Mouse (Mus musculus) activated CD4-positive, CD25-positive, alpha-beta regulatory T cell, adult 4 months (primary cell): ENCODE results near the gene Lrpprc. TPM values are rescaled to one million over a fixed set of nuclear protein-coding genes. Genes with fewer than 3 reads are reported as not detected.
"Not testable (repeated sequence)": the region's sequence is repeated elsewhere in the genome, so short reads cannot be mapped to it uniquely, and the experiment has no call there.

Experiments used
- ATAC-seq: one replicate; pipeline ENCODE4 v1.8.0; 2017
- polyA plus RNA-seq, 2 experiments: library from polyadenylated mRNA; unstranded; fragments of 100-300 nt; shearing (Covaris generic); gene quantifications; one replicate each; pipeline ENCODE4 v1.2.1; 2017

Lrpprc gene
- polyA plus RNA-seq = 10 to 100 TPM in 1 of 2 experiments, 1 to 10 TPM in 1; 7.6 to 10.5 TPM

GRCm38 (mm10) chr17:84790447-84791098 lies at the start of gene Lrpprc:
Gene Lrpprc, minus strand, starts transcription at chr17:84790789.
- peak; percentile 94 for ATAC-seq

- ATAC-seq = peak; percentile 52
These were observed 47.2 kb upstream of the Lrpprc start for GRCm38 (mm10) chr17:84837780-84838179.

GRCm38 (mm10) chr17:84835249-84835648 lies 44.7 kb upstream of the Lrpprc start:
- ATAC-seq = no peak

- no peak for ATAC-seq
These were observed 41.8 kb upstream of the Lrpprc start for GRCm38 (mm10) chr17:84832346-84832745.

DNA sequence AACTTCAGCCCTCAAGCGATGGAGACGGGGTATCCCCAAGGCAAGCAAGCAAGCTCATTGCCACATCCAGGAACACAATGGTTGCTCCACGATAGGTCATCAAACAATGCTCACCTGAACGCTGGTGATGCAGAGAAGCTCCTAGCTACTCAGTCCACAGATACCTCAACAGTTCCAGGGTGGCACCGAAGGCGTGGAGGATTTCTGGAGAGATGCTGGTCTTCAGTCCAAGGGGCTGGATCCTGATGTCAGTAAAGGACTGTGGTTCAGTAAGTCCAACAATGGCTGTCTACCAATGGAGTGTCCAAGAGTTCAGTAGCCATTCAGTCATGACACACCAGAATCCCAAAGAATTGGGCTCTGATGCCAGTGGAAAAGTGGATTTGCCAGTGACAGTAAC lies 37.7 kb upstream of the Lrpprc start:
- ATAC-seq = no peak

DNA sequence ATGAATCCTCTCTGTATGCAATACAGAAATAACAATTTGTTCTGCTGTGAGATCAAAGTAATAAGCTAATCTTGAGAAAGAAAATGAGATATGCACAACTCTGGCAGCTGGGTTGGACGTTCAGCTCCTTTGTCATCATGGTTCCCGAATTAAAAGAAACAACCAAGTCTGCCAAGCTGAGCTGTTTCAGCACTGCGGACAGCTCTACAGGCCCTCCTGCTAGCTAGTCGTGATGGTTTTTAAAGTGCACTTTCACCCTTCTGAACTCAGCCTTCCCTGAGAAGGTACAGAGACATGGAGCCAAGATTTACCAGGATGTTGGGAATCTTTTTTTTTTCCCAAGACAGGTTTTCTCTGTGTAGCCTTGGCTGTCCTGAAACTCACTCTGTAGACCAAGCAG lies 30.0 kb upstream of the Lrpprc start:
- no peak for ATAC-seq

DNA sequence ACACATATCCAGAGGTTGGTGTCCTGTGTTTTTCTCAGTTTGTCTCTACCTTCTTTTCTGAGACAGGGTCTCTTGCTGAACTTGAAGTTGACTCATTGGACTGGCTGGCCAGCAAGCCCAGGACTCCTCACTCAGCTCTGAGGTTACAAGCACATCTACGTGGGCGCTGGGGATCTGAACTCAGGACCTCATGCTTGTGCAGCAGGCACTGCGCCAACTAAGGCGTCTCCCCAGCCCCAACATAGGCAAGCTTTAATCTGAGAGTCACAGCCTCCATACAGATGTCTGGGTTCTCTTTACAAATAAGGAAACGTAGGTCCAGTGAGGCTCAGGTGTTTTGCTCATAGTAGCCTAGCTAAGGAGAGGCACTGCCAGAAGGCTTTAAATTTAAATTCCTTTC lies 27.8 kb upstream of the Lrpprc start:
- ATAC-seq = no peak

GRCm38 (mm10) chr17:84816014-84816461 lies 25.4 kb upstream of the Lrpprc start:
- ATAC-seq = no peak

- no peak for ATAC-seq
These were observed 24.3 kb upstream of the Lrpprc start for GRCm38 (mm10) chr17:84814905-84815304.

DNA sequence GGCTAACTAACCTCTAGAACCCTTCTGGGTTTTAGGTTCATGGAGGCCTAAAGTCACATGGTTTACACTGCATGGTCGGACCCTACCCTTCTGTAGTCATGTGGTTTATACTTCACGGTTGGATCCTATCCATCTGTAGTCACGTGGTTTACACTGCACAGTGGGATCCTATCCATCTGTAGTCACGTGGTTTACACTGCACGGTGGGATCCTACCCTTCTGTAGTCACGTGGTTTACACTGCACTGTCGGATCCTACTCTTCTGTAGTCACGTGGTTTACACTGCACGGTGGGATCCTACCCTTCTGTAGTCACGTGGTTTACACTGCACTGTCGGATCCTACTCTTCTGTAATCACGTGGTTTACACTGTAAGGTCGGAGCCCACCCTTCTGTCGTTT lies 23.6 kb upstream of the Lrpprc start:
- not testable (repeated sequence) for ATAC-seq

- no peak for ATAC-seq
These were observed 1.4 kb upstream of the Lrpprc start for GRCm38 (mm10) chr17:84792006-84792405.

- ATAC-seq = peak; percentile 1
These were observed 567 bp upstream of the Lrpprc start for GRCm38 (mm10) chr17:84791156-84791555.

GRCm38 (mm10) chr17:84790043-84790442 lies 546 bp downstream of the Lrpprc start:
- ATAC-seq = peak; percentile 30

DNA sequence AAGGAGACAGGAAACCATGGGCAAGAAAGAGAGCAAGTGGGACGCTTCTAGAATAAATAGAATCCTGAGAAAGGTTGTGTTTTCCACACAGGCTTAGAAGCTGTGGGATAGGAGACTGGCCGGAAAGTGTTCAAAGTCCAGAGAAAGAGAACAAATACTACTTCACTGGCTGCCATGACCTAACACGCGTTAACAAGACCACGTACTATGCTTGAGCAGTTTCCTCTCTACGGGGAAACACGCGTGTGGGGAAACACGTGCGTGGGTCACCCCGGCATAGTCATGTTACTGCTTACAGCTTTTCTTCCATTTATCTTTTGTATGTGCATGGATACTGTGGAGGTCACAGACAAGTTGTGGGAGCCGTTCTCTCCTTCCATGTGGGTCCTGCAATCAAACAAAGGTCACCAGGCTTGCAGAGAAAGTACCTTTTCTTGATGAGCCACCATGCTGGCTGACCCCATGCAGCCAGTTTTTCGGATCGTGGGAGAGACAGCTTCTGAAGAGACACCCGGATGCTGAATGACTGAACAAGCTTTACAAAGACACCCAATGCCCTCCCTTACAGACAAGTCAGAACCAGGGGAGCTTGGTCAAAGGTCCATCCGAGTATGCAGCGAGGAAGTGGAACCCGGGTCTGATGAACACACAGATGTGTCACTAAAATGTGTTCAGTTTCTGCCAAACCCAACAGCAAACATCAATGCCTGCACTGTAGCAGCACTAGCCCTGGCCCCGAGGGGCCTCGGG lies 2.0 kb downstream of the Lrpprc start:
- no peak for ATAC-seq

GRCm38 (mm10) chr17:84787477-84787876 lies 3.1 kb downstream of the Lrpprc start:
- ATAC-seq = no peak

GRCm38 (mm10) chr17:84786911-84787310 lies 3.7 kb downstream of the Lrpprc start:
- ATAC-seq = no peak

- no peak for ATAC-seq
These were observed 5.4 kb downstream of the Lrpprc start for GRCm38 (mm10) chr17:84785176-84785575.

DNA sequence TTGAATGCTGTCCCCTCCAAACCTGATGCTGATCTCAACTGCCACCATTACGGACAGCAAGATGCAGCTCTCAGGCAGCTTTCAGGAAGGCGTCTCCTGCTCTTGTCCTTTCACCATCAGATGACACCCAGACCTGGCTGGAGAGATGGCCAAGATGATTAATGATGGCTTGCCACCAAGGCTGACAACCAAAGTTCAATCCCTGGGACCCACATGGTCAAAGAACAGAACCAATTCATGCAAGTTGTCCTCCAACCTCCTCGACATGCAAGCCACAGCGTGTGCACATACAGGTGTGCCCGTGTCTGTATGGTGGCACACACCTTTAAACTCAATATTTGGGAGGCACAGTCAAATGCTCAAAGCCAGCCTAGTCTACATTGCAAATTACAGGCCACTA lies 7.1 kb downstream of the Lrpprc start:
- ATAC-seq = no peak

DNA sequence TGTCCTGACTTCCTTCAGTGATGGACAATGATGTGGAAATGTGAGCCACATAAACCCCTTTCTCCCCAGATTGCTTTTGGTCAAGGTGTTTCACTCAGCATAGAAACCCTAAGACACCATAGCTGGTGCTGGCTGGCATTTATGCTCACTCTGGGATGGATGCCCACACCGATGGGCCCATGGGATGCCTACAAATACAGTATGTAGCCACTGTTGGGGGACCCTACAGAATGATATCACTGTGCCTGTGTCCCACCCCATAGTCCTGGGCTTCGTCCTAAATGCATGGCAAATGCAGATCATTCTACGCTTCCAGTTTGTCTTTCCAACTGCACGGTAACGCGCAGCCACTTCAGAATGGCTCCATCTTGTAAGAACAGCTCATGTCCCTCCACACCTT lies 10.3 kb downstream of the Lrpprc start:
- ATAC-seq = no peak

DNA sequence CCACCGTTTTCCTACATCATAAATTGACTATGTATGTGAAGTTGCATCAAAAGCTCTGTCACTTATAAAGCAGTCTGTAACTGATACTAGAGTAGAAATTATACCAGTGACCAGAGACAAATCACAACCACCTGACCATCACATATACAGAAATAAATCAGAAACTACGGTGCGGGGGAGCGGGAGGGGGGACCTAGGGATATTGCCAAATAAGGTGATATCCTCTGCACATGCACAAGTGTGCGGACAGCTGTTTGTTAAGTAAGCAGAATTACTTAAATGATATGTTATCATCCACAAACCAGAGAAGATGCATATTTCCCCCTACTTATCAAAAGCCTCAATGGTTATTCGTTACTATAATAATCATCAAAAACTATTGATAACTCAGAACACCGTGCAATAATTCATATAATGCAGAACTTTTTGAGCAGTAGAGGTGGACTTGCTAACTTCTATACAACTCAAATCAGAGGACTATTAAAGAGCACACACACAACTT lies 12.1 kb downstream of the Lrpprc start:
- ATAC-seq = no peak

DNA sequence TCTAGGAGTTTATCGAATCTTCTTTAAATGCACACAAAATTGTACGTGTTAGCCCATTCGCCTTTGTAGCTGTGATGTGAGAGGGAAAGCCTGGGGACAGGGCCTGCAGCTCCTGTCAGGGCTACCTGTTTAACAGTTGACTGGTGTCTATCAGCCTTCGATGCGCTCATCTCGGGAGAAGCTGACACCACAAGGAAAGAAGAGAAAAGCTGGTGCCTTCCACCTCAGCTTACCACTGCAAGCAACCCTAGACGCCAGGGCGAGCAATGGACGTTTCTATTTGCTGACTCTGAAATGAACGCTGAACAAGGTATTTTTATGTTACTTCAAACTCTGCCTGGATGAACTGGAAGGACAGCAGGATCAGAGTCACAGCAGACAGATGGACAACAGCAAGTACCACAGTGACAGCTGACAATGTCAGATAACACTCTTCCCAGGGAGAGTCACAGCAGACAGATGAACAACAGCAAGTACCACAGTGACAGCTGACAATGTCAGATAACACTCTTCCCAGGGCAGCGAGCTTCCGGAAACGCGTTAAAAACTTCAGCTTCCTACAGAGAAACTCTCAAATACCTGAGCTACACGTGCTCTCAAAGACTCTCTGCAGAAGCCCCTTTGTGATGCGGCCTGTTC lies 14.1 kb downstream of the Lrpprc start:
- no peak for ATAC-seq

- ATAC-seq = no peak
These were observed 15.3 kb downstream of the Lrpprc start for GRCm38 (mm10) chr17:84775291-84775690.

GRCm38 (mm10) chr17:84771882-84772281 lies 18.7 kb downstream of the Lrpprc start:
- no peak for ATAC-seq
